Mouse (Mus musculus) C2C12 (cell line): ENCODE results near the gene Satb2. TPM values are rescaled to one million over a fixed set of nuclear protein-coding genes. Genes with fewer than 3 reads are reported as not detected.

Experiments used
- H3K27me3 ChIP-seq: one replicate; pipeline ENCODE4 v1.6.1; 2011; ENCODE audit not compliant: control insufficient read depth, insufficient read depth, insufficient read length
- H3K36me3 ChIP-seq: one replicate; pipeline ENCODE4 v1.6.1; 2011; ENCODE audit not compliant: control insufficient read depth, insufficient read depth
- H3K4me3 ChIP-seq: one replicate; pipeline ENCODE4 v1.5.1; 2011; ENCODE audit warnings: mild to moderate bottlenecking, control low read depth; ENCODE audit not compliant: poor library complexity, insufficient read depth, severe bottlenecking
- H3K79me2 ChIP-seq: one replicate; pipeline ENCODE4 v1.6.1; 2011; ENCODE audit not compliant: control insufficient read depth, insufficient read depth
- H3K79me3 ChIP-seq: one replicate; pipeline ENCODE4 v1.6.1; 2011; ENCODE audit warnings: low read depth, control low read depth
- H3ac ChIP-seq: one replicate; pipeline ENCODE3; 2011; ENCODE audit warnings: low read depth; ENCODE audit not compliant: control insufficient read depth, insufficient read length
- CEBPB ChIP-seq: IDR thresholded peaks from one replicate; pipeline ENCODE4 v1.6.1; 2011; ENCODE audit warnings: low read depth, mild to moderate bottlenecking, control low read depth, moderate library complexity
- CTCF ChIP-seq: IDR thresholded peaks from one replicate; pipeline ENCODE4 v1.5.1; 2011; ENCODE audit not compliant: control insufficient read depth, insufficient read depth, insufficient read length
- FOSL1 ChIP-seq: IDR thresholded peaks from one replicate; pipeline ENCODE4 v1.8.0; 2011; ENCODE audit warnings: mild to moderate bottlenecking, low read length; ENCODE audit not compliant: poor library complexity, insufficient read depth, severe bottlenecking
- MAX ChIP-seq: IDR thresholded peaks from one replicate; pipeline ENCODE4 v1.6.1; 2011; ENCODE audit warnings: mild to moderate bottlenecking, control low read depth
- MYOD1 ChIP-seq: IDR thresholded peaks from one replicate; pipeline ENCODE4 v1.6.1; 2011; ENCODE audit warnings: low read depth; ENCODE audit not compliant: control insufficient read depth, insufficient read length
- MYOG ChIP-seq: IDR thresholded peaks from one replicate; pipeline ENCODE4 v1.6.1; 2011; ENCODE audit not compliant: control insufficient read depth, insufficient read length; ENCODE audit errors: extremely low read depth
- USF1 ChIP-seq: IDR thresholded peaks from one replicate; pipeline ENCODE4 v1.6.1; 2011; ENCODE audit warnings: low read depth, mild to moderate bottlenecking, control low read depth, moderate library complexity
- polyA plus RNA-seq: library from polyadenylated mRNA; unstranded; fragments of >200 nt; fragmentation: generic; extraction: Trizol; gene quantifications from one replicate; pipeline ENCODE4 v1.2.1, GENCODE M21; 2012; ENCODE audit warnings: missing spikeins

Satb2 gene
- polyA plus RNA-seq, 1 experiment: 2.7 TPM

DNA sequence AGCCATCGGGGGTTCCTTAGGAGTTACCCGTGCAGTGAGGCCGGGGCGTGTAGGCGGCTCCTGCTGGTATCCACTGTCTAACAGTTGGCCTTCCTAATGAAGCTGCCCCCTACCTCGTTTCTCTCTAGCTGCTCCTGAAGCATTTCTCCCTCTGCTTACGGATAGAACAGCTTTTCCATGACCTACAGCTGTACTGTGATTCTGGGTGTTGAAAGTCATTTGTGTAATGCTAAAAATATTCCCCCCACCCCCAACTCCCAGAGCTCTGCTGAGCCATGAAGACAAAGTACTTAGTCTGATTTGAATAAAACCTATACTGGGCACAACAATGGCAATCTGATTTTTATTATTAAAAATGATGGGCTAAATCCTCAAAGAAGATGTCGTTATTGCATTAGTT, 121.2 kb downstream of the Satb2 start:
- Histone ChIP-seq H3ac (no peak overlapping the region), H3K79me3 (no peaks in the 10 kb centered on the region), H3K79me2 (no peaks in the 10 kb centered on the region), H3K4me3 (no peak overlapping the region), H3K27me3 (no peaks in the 10 kb centered on the region), H3K36me3 (peaks cover 7% of the 10 kb centered on the region)
- TF ChIP-seq MYOD1 (no peak), CEBPB (no peak), MYOG (no peak), MAX (no peak), USF1 (no peak), CTCF (no peak), FOSL1 (no peak)

DNA sequence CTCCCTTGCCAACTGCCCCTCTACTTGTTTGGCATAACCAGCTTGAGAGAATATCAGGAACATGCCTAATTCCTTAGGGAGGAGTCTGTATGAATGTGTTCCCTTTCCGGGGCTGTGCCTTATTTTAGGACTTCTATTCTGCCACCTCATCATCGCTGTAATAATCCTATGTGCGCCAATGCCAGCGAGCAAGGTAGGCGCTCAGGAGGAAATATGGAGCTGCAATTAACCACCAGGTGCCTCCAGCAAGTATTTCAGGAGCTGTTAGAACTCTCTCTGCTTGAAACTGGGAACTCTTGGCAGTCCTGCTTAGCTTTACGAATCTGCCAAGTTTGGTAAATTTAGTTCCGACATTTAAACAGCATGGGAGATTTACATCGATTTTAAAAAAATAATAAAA, 128.0 kb downstream of the Satb2 start:
- Histone ChIP-seq H3K79me2 (no peaks in the 10 kb centered on the region), H3ac (no peak overlapping the region), H3K36me3 (peaks cover 10% of the 10 kb centered on the region), H3K79me3 (no peaks in the 10 kb centered on the region), H3K4me3 (no peak overlapping the region), H3K27me3 (no peaks in the 10 kb centered on the region)
- TF ChIP-seq MAX: no peak
- no peak for TF ChIP-seq USF1
- no peak for TF ChIP-seq MYOG
- TF ChIP-seq MYOD1: no peak
- TF ChIP-seq CTCF: no peak
- no peak for TF ChIP-seq FOSL1
- no peak for TF ChIP-seq CEBPB

DNA sequence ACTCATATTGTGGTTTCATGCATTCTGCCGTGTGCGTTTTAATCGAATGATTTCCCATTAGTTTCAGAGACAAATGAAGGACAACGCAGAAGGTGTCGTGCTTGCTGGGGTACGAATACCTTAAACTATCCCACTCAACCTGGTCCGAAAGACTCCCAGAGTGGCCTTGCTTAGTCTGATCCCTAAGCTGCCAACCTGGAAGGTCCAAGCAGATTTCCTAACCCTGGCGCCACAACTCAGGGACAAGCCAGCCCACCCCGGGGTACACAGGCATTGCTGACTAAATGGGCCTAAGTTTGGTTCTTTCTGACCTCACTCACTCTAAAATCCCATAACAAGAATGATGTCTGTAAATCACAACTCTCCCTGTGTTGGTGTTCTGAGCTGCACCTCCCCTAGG, 132.1 kb downstream of the Satb2 start:
- Histone ChIP-seq H3K4me3 (no peak overlapping the region), H3K79me2 (no peaks in the 10 kb centered on the region), H3K36me3 (peaks cover 25% of the 10 kb centered on the region), H3K27me3 (no peaks in the 10 kb centered on the region), H3ac (no peak overlapping the region), H3K79me3 (no peaks in the 10 kb centered on the region)
- TF ChIP-seq USF1 (no peak), MAX (no peak), CTCF (no peak), CEBPB (no peak), MYOD1 (no peak), MYOG (no peak)

DNA sequence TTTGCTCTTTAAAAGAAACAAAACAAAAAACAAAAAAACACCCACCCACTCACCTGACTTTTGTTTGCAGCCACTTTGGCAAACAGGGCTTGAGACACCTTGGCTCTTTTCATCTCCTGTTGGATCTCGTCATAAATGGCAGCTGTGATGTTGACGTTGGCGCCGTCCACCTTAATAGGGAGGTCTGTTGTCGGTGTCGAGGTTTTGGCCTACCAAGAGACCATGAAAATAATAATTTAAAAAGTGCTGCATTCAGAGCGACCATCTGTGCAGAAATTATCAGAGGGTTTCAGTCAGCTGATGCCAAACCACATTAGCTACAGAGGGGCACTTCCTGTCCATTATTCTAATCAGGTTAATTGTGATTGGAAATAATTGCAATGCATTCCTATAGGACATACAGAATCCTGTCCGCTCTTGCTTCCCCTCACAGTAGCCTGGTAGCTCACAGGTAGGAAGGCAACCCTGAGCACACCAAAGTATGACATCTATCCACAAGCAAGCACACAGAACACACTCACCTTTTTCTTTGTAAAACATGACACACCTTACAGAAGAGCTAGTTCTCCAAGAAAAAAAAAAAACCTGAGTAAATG, 132.8 kb downstream of the Satb2 start:
- Histone ChIP-seq H3K36me3 (peaks cover 28% of the 10 kb centered on the region), H3K79me2 (no peaks in the 10 kb centered on the region)
- no peak for TF ChIP-seq CEBPB
- TF ChIP-seq USF1: no peak
- no peak for TF ChIP-seq FOSL1

DNA sequence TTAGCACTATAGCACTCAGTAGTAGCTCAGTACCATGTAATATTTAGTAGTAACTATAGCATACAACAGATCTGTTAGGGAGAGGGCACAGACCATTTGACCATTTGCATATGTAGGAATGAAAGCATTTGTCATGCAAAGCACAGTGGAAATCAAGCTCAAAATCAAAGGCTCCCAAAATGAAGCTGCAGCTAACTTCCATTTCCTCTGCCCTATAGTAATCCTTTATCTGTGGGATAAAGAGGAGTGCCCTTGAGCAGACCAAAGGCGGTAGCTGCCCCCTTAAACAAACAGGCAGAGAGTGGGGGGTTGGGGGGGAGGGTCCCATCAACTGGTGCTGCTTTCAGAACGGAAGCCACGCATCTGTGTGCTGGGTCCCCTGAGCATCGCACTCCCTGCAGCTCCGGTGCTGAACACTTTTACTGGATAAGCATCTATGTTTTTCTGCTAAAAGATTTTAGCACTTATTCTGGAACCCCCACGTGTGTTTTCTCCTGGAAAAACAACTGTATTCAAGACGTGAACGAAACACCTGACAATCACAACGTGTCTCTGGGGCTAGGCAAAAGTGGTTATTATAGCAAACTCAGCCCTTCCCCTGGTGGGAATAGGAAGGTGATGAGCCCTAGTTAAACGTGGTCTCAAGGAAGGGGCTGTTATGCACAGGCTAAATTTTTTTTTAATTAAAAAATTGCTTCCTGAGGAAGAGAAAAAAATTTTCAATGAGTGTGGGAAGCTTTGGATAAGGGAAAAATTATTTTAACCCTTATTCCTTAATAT, 133.7 kb downstream of the Satb2 start:
- no peaks in the 10 kb centered on the region for H3K79me2 ChIP-seq
- H3ac ChIP-seq: no peak overlapping the region
- H3K36me3 ChIP-seq: peaks cover 29% of the 10 kb centered on the region
- no peaks in the 10 kb centered on the region for H3K79me3 ChIP-seq
- H3K27me3 ChIP-seq: no peaks in the 10 kb centered on the region
- TF ChIP-seq MAX (no peak), MYOG (no peak), MYOD1 (no peak), CEBPB (no peak), FOSL1 (no peak), CTCF (no peak), USF1 (no peak)
- no peak overlapping the region for H3K4me3 ChIP-seq

More for the DNA sequence above, 132.8 kb downstream of the Satb2 start:
- Histone ChIP-seq H3ac (no peak overlapping the region), H3K4me3 (no peak overlapping the region), H3K79me3 (no peaks in the 10 kb centered on the region), H3K27me3 (no peaks in the 10 kb centered on the region)
